In the genomic region with DNA sequence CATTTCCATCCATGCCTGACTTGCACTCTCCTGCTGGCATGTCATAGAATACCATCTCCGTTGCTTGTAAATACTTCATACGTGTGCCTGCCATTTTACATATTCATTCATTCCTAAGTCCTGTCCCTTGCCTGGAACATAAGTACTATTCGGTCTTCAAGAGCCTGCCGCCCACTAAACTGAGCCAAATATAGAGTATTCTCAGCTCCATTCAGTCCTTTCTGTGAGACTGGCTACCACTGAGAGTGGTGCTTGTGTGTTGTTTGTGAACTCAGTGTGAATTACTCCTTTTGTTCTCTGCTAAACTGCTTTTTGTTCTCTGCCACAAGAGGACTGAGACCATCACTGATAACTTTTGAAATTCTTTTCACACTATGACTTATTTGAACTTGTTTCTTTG, we compare ENCODE assay signal across 23 mouse cellular contexts. TPM values are rescaled to one million over a fixed set of nuclear protein-coding genes. Genes with fewer than 3 reads are reported as not detected.
DNase-seq lines count a peak whose midpoint lies in the region; ATAC-seq and TF ChIP-seq lines count a peak whose summit lies in the region.
"Had no signal": no experiment of that assay in that cellular context is flagged by ENCODE, and none has a peak within 500 bp of the region (broad histone marks: within the 10 kb centered on the region; RNA-seq: fewer than 3 reads in every experiment).

No protein-coding gene starts in this region.

- no peak for DNase-seq in frontal cortex, postnatal 10 days (ENCODE audit: low spot score in 2 of 2)
- DNase-seq in brain, adult 2 months (ENCODE audit: low read depth, low spot score), result peak; percentile 63
- DNase-seq in brain, embryonic 14.5 days (ENCODE audit: low read depth), result peak; percentile 39
- no peak for DNase-seq in gastrocnemius, adult 18-20 months (ENCODE audit: low spot score)
- DNase-seq: adrenal gland, adult 2 months; adrenal gland, adult 8-10 months; adrenal gland, postnatal 10 days; adrenal gland, postnatal 14 days; adrenal gland, postnatal 25 days; adrenal gland, postnatal 36 days; B cell, adult 2 months; cerebellum, adult 11 months; cerebellum, adult 11-12 months; cerebellum, adult 18-20 months; cerebellum, adult 2 months; cerebellum, adult 8-10 months had no signal

- no peaks in the 10 kb centered on the region for H3K4me1 ChIP-seq in neural tube, embryonic 15.5 days

- H3K27me3 ChIP-seq in neural tube, embryonic 15.5 days (replicated peaks), result no peaks in the 10 kb centered on the region
- H3K27me3 ChIP-seq: CH12.LX, Patski had no signal

- H3K27ac ChIP-seq in neural tube, embryonic 15.5 days (replicated peaks), result no peak overlapping the region

- WGBS in neural tube, embryonic 15.5 days, result 53% methylated on average over 4 of the region's 4 CpGs

- ATAC-seq in frontal cortex, adult (ENCODE audit: low TSS enrichment), result peak; percentile 66; the same call in 1 of the 2 replicates
- no peak for ATAC-seq in neural tube, embryonic 15.5 days (ENCODE audit: low FRiP score)
- ATAC-seq: activated CD4-positive, CD25-positive, alpha-beta regulatory T cell, adult 4 months; CD4-positive, CD25-positive, alpha-beta regulatory T cell, adult 4 months; Patski had no signal

- H3K36me3 ChIP-seq in neural tube, embryonic 15.5 days, result no peaks in the 10 kb centered on the region
- H3K36me3 ChIP-seq: G1E had no signal

- H3K4me3 ChIP-seq in neural tube, embryonic 15.5 days (replicated peaks), result no peak overlapping the region

- H3K9ac ChIP-seq in neural tube, embryonic 15.5 days (replicated peaks), result no peak overlapping the region

- TF ChIP-seq POLR2A in brain, embryonic 14.5 days (IDR thresholded peaks at IDR 0.05; ENCODE audit: borderline replicate concordance, extremely low read depth, insufficient read depth, insufficient read length, poor library complexity, severe bottlenecking), result no peak

- no peak overlapping the region for H3K4me2 ChIP-seq in neural tube, embryonic 15.5 days

- no peaks in the 10 kb centered on the region for H3K9me3 ChIP-seq in neural tube, embryonic 15.5 days (replicated peaks)
- H3K9me3 ChIP-seq: G1E had no signal

- no peak for TF ChIP-seq CTCF in brain, embryonic 14.5 days (IDR thresholded peaks at IDR 0.05; ENCODE audit: borderline replicate concordance, extremely low read depth, insufficient read depth, insufficient read length)

RNA-seq across cellular contexts. Expression of a gene that starts 59.2 kb away (rescaled TPM):
- polyA plus RNA-seq in brain, embryonic 14.5 days (2012; rRNA removed), result 45.3 and 96.0 TPM in 2 replicates
- polyA plus RNA-seq in neural tube, embryonic 15.5 days (2015; fragmentation: Nextera tagmentation; extraction: Ambion mirVana), result 36.0 and 38.0 TPM in 2 replicates
- total RNA-seq in gastrocnemius, adult 18-20 months (2021), result 100 to 1,000 TPM; 265 to 273 TPM
- polyA plus RNA-seq: G1E had no signal

RNA-seq across cellular contexts. Expression of a gene that starts 59.6 kb away (rescaled TPM):
- 21.8 and 25.5 TPM in 2 replicates for polyA plus RNA-seq in brain, embryonic 14.5 days (2012; rRNA removed)
- polyA plus RNA-seq in neural tube, embryonic 15.5 days (2015; fragmentation: Nextera tagmentation; extraction: Ambion mirVana), result 65.4 and 71.6 TPM in 2 replicates
- 1 to 10 TPM; 4.8 to 5.1 TPM for total RNA-seq in gastrocnemius, adult 18-20 months (2021)
- total RNA-seq: G1E had no signal
- polyA plus RNA-seq: G1E had no signal

Comparison
In these comparisons a context has a peak if more than half of its experiments do, and no peak if none do; other contexts are left out.
1. DNase-seq: peak in brain, adult 2 months (single experiment) and brain, embryonic 14.5 days (single experiment); none in frontal cortex, postnatal 10 days (0 of 2) and gastrocnemius, adult 18-20 months (single experiment).